Mouse (Mus musculus) small intestine, adult 2 months (tissue): ENCODE measurements at regions not wholly inside any gene's neighbourhood (a gene's known extent, or its start where the extent isn't known, plus 50 kb on each side); places are given as distances from the start of the nearest gene placed in this dataset.

Experiments
- H3K27ac ChIP-seq: fragments of 200-500 bp; 2 replicates; pipeline ENCODE4 v1.5.1; 2012; ENCODE audit warnings: low read depth, low read length, control low read depth, inconsistent platforms; ENCODE audit not compliant: insufficient read depth
- H3K27me3 ChIP-seq: fragments of 200-500 bp; 2 replicates; pipeline ENCODE4 v1.6.1; 2012; ENCODE audit warnings: mild to moderate bottlenecking, moderate library complexity, low read length, inconsistent platforms; ENCODE audit not compliant: control insufficient read depth, insufficient read depth
- H3K36me3 ChIP-seq: fragments of 200-500 bp; 2 replicates; pipeline ENCODE4 v1.6.1; 2012; ENCODE audit warnings: mild to moderate bottlenecking, low read length, control low read depth, inconsistent platforms; ENCODE audit not compliant: control insufficient read depth, insufficient read depth
- H3K4me1 ChIP-seq: fragments of 200-500 bp; 2 replicates; pipeline ENCODE4 v1.6.1; 2012; ENCODE audit warnings: low read length, inconsistent platforms, mixed read lengths; ENCODE audit not compliant: control insufficient read depth, insufficient read depth, insufficient read length
- H3K4me3 ChIP-seq: fragments of 200-500 bp; 2 replicates; pipeline ENCODE4 v1.5.1; 2012; ENCODE audit warnings: low read depth, mild to moderate bottlenecking, control low read depth, inconsistent platforms, low read length, moderate library complexity
- CTCF ChIP-seq: fragments of 200-500 bp; IDR thresholded peaks from 2 replicates; pipeline ENCODE4 v1.5.1; 2012; ENCODE audit warnings: low read depth, mild to moderate bottlenecking, control low read depth, inconsistent platforms, low read length, moderate library complexity, mixed read lengths; ENCODE audit not compliant: insufficient replicate concordance, insufficient read length; ENCODE audit errors: extremely low read depth
- POLR2A ChIP-seq: fragments of 200-500 bp; IDR thresholded peaks from 2 replicates; pipeline ENCODE4 v1.6.1; 2012; ENCODE audit warnings: low read depth, mild to moderate bottlenecking, control low read depth, inconsistent platforms, low read length, moderate library complexity
- WGBS: fragments of 180-500 bp; shearing (Covaris S2); methylation state at CpG from one replicate; pipeline ENCODE4 v1.1.7; 2018; 5-methylcytosine and 5-hydroxymethylcytosine counted together

DNA sequence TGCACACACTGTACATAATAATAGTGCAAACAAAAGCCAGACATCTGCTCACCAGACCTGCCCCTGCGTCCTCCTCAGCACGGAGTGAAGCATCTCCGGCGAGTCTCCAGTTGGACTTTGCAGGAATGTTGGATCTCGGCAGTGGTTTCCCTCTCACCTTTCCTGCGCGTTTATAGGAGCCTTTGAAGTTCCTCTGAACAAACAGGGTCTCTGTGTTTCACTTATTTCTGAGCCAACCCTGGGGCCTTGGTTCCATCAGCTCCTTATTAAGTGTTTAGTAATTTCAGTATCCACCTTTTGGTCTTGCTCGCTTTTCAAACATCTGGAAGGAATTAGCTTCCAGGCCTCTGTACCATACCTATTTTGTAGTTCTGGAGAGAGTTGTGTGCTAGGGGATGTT lies 159.7 kb downstream of the Tm2d1 start:
- Histone ChIP-seq H3K4me1 (no peaks in the 10 kb centered on the region), H3K27me3 (no peaks in the 10 kb centered on the region), H3K36me3 (no peaks in the 10 kb centered on the region), H3K27ac (no peak overlapping the region), H3K4me3 (no peak overlapping the region)
- TF ChIP-seq CTCF: no peak
- no peak for TF ChIP-seq POLR2A
- 74% methylated on average over 8 of the region's 8 CpGs for WGBS

DNA sequence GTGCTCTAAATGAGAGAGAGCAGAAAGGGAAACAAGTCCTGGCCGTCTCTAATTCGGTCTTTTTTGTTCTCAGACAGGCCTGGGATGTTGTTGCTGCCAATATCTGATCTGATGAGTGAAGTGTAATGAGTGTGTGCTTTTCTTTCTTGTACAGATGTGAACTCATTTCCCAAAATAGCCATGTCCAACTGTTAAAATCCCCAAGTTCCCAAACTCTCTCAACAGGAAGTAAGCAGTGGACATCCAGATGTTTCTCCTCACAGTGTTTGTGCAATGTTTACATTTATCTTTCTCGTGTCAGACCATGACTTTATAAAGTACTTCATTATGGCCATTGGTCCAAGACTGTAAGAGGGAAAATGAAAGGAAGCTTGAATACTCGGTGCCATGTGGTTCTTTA lies 161.5 kb downstream of the Tm2d1 start:
- TF ChIP-seq POLR2A (no peak), CTCF (no peak)
- Histone ChIP-seq H3K4me1 (no peaks in the 10 kb centered on the region), H3K4me3 (no peak overlapping the region), H3K27ac (no peak overlapping the region), H3K36me3 (no peaks in the 10 kb centered on the region), H3K27me3 (no peaks in the 10 kb centered on the region)
- 66% methylated on average over 4 of the region's 4 CpGs for WGBS

DNA sequence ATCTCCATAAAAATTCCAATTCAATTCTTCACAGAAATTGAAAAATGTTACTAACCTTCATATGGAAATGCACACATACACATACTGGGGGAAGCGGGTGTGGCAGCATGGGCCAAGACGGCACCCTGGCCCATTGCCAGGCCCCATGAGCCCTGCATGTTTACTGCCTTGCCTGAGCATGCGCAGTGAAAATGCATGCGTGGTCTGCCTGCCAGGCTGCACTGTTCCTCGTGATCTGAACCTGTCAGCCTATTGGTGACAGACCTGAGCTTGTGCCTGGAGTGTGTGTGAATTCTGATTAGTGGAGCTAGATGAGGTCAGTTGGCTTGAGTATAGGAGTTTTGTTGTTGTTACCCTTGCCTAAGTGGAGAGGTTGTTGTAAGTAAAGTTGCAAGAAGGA lies 167.9 kb downstream of the Tm2d1 start:
- no peaks in the 10 kb centered on the region for H3K36me3 ChIP-seq
- peaks cover 3% of the 10 kb centered on the region; the same call in 1 of the 2 replicates for H3K4me1 ChIP-seq
- no peak for TF ChIP-seq CTCF
- TF ChIP-seq POLR2A: no peak
- H3K27ac ChIP-seq: no peak overlapping the region
- no peak overlapping the region for H3K4me3 ChIP-seq
- 50% methylated on average over 5 of the region's 5 CpGs for WGBS
- H3K27me3 ChIP-seq: no peaks in the 10 kb centered on the region

GRCm38 (mm10) chr4:98207446-98207845 lies 175.7 kb downstream of the Tm2d1 start:
- no peak overlapping the region for H3K27ac ChIP-seq
- no peaks in the 10 kb centered on the region for H3K27me3 ChIP-seq
- TF ChIP-seq CTCF (no peak), POLR2A (no peak)
- WGBS: 90% methylated on average over 8 of the region's 8 CpGs
- H3K4me3 ChIP-seq: no peak overlapping the region
- H3K4me1 ChIP-seq: no peaks in the 10 kb centered on the region
- no peaks in the 10 kb centered on the region for H3K36me3 ChIP-seq

DNA sequence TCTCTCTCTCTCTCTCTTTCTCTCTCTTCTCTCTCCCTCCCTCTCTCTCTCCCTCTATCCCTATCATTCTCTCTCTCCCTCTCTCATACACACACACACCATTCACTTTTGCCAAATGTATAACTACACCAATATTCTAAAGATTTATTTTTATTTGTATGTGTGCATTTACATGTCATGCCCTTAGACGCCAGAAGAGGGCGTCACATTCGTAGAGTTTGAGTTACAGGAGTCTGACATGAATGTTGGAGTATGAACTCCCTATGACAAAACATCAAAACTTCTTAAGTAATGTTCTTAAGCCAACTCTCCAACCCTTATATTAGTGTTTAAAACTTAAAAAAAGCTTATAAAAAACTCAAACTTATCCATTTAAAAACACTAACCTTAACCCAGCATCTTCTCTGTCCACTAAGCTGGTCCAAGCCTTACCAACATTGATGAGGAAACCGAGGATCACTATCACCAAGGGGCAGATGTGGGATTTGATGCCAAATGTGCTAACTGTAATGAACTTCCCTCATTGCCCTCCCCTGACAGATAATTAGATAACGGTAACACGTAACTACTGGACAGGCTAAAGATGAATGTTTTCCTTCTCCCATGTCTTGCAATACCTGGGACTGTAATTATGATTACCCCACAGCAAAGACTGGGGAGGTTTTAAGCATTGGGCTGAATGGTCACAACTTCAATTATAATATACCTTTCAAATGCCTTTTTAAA lies 176.7 kb downstream of the Tm2d1 start:
- Histone ChIP-seq H3K4me1 (no peaks in the 10 kb centered on the region), H3K27ac (no peak overlapping the region), H3K4me3 (no peak overlapping the region), H3K27me3 (no peaks in the 10 kb centered on the region), H3K36me3 (no peaks in the 10 kb centered on the region)
- TF ChIP-seq CTCF: no peak
- no peak for TF ChIP-seq POLR2A
- 40% methylated on average over 6 of the region's 6 CpGs for WGBS

DNA sequence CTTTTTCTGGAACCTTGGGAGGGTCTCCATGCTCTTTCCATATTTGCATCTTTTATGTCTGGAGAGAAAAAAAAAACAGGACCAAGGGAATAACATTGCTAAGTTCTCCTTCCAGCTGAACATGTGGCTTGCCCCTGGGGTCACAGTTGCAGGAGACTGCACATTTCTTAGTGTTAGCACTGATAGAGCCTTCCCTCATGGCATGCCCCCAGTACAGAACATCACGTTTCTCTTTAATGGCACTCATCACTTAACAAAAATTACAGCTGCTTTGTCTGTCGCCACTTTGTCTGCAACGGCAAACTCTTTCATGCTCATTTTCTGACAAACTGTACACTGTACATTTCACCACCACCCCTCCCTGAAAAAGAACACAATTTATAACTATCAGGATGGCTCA lies 180.0 kb downstream of the Tm2d1 start:
- TF ChIP-seq POLR2A (no peak), CTCF (no peak)
- 89% methylated on average over 3 of the region's 3 CpGs for WGBS

GRCm38 (mm10) chr4:98202232-98202631 lies 180.9 kb downstream of the Tm2d1 start:
- Histone ChIP-seq H3K27ac (no peak overlapping the region), H3K4me1 (no peaks in the 10 kb centered on the region), H3K4me3 (no peak overlapping the region), H3K36me3 (no peaks in the 10 kb centered on the region), H3K27me3 (no peaks in the 10 kb centered on the region)
- WGBS: 59% methylated on average over 2 of the region's 2 CpGs
- TF ChIP-seq POLR2A: no peak
- no peak for TF ChIP-seq CTCF

More for the DNA sequence above, 180.0 kb downstream of the Tm2d1 start:
- Histone ChIP-seq H3K4me3 (no peak overlapping the region), H3K36me3 (no peaks in the 10 kb centered on the region), H3K27me3 (no peaks in the 10 kb centered on the region), H3K4me1 (no peaks in the 10 kb centered on the region), H3K27ac (no peak overlapping the region)
